Mouse (Mus musculus): Measurements from ENCODE around the gene Fam216a.
"Not testable (repeated sequence)": the region's sequence is repeated elsewhere in the genome, so short reads cannot be mapped to it uniquely, and the experiment has no call there.

Fam216a gene

GRCm38 (mm10) chr5:122372192-122372769 lies at the start of gene Fam216a:
Fam216a (minus strand) TSS chr5:122372364.
- in situ Hi-C loops (cut with MboI; ENCODE audit: low sequenced_read_pairs): no loop called here

GRCm38 (mm10) chr5:122421271-122422068 lies 49.3 kb upstream of the Fam216a start, which contains the start of gene Anapc7:
Anapc7 (plus strand) TSS chr5:122421693.
- in situ Hi-C loops (cut with MboI; ENCODE audit: low sequenced_read_pairs): no loop called here

- in situ Hi-C loops (cut with MboI; ENCODE audit: low sequenced_read_pairs): not testable (repeated sequence)
Measured at GRCm38 (mm10) chr5:122420676-122421075, 48.5 kb upstream of the Fam216a start.

GRCm38 (mm10) chr5:122415465-122415864 lies 43.3 kb upstream of the Fam216a start:
- in situ Hi-C loops (cut with MboI; ENCODE audit: low sequenced_read_pairs): no loop called here

GRCm38 (mm10) chr5:122414351-122414750 lies 42.2 kb upstream of the Fam216a start:
- in situ Hi-C loops (cut with MboI; ENCODE audit: low sequenced_read_pairs): no loop called here

- in situ Hi-C loops (cut with MboI; ENCODE audit: low sequenced_read_pairs): no loop called here
Measured at GRCm38 (mm10) chr5:122412826-122413225, 40.7 kb upstream of the Fam216a start.

GRCm38 (mm10) chr5:122411892-122412291 lies 39.7 kb upstream of the Fam216a start:
- in situ Hi-C loops (cut with MboI; ENCODE audit: low sequenced_read_pairs): no loop called here

- in situ Hi-C loops (cut with MboI; ENCODE audit: low sequenced_read_pairs): no loop called here
Measured at GRCm38 (mm10) chr5:122409692-122410645, 37.8 kb upstream of the Fam216a start.

GRCm38 (mm10) chr5:122405537-122405936 lies 33.4 kb upstream of the Fam216a start:
- in situ Hi-C loops (cut with MboI; ENCODE audit: low sequenced_read_pairs): no loop called here

- in situ Hi-C loops (cut with MboI; ENCODE audit: low sequenced_read_pairs): no loop called here
Measured at GRCm38 (mm10) chr5:122403362-122403761, 31.2 kb upstream of the Fam216a start.

GRCm38 (mm10) chr5:122402772-122403171 lies 30.6 kb upstream of the Fam216a start:
- in situ Hi-C loops (cut with MboI; ENCODE audit: low sequenced_read_pairs): no loop called here

GRCm38 (mm10) chr5:122402160-122402559 lies 30.0 kb upstream of the Fam216a start:
- in situ Hi-C loops (cut with MboI; ENCODE audit: low sequenced_read_pairs): no loop called here

- in situ Hi-C loops (cut with MboI; ENCODE audit: low sequenced_read_pairs): no loop called here
Measured at GRCm38 (mm10) chr5:122401303-122401640, 29.1 kb upstream of the Fam216a start.

GRCm38 (mm10) chr5:122400628-122401302 lies 28.6 kb upstream of the Fam216a start:
- in situ Hi-C loops (cut with MboI; ENCODE audit: low sequenced_read_pairs): no loop called here

- in situ Hi-C loops (cut with MboI; ENCODE audit: low sequenced_read_pairs): no loop called here
Measured at GRCm38 (mm10) chr5:122399871-122400270, 27.7 kb upstream of the Fam216a start.

- in situ Hi-C loops (cut with MboI; ENCODE audit: low sequenced_read_pairs): no loop called here
Measured at GRCm38 (mm10) chr5:122397495-122397894, 25.3 kb upstream of the Fam216a start.

GRCm38 (mm10) chr5:122396791-122397190 lies 24.6 kb upstream of the Fam216a start:
- in situ Hi-C loops (cut with MboI; ENCODE audit: low sequenced_read_pairs): no loop called here

GRCm38 (mm10) chr5:122393887-122394286 lies 21.7 kb upstream of the Fam216a start:
- in situ Hi-C loops (cut with MboI; ENCODE audit: low sequenced_read_pairs): no loop called here

GRCm38 (mm10) chr5:122392227-122393004 lies 20.3 kb upstream of the Fam216a start:
- in situ Hi-C loops (cut with MboI; ENCODE audit: low sequenced_read_pairs): no loop called here

- in situ Hi-C loops (cut with MboI; ENCODE audit: low sequenced_read_pairs): no loop called here
Measured at GRCm38 (mm10) chr5:122391786-122392180, 19.6 kb upstream of the Fam216a start, which contains the start of gene Arpc3. Arpc3 (plus strand) TSS chr5:122391878.

All from CH12F3 (cell line).